13 mouse cellular contexts compared by ENCODE assay signal in the genomic region with DNA sequence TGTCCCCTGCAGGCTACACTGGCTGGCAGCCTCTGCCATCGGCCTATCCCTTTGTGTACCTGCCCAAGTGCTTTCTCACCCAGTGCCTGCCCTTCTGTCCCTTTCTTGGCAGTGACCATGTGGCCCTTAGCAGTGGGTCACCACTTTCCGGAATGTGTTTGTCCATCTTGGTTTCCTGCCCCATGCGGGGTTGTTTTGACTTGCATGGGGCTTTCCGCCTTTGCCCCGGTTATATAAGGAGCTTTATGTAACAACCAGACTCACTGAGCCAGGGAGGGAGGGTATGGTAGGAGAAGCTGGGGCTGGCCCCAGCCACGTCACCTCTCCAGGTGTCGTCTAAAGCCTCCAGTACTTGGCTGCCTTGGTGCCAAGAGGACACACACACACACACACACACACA. TPM values are rescaled to one million over a fixed set of nuclear protein-coding genes. Genes with fewer than 3 reads are reported as not detected.
DNase-seq lines count a peak whose midpoint lies in the region; ATAC-seq and TF ChIP-seq lines count a peak whose summit lies in the region.
"Had no signal": no experiment of that assay in that cellular context is flagged by ENCODE, and none has a peak within 500 bp of the region (broad histone marks: within the 10 kb centered on the region; RNA-seq: fewer than 3 reads in every experiment).

No protein-coding gene starts in this region.

- H3K4me2 ChIP-seq in liver, embryonic 11.5 days = no peak overlapping the region
- H3K4me2 ChIP-seq: hindbrain, embryonic 12.5 days; neural tube, embryonic 12.5 days had no signal

- ATAC-seq in liver, embryonic 11.5 days (replicated peaks; ENCODE audit: low FRiP score) = no peak
- no peak for ATAC-seq in erythroid progenitor cell, adult 5-6 weeks (replicated peaks; ENCODE audit: low FRiP score, poor library complexity, severe bottlenecking)
- ATAC-seq: intestine, embryonic 16.5 days had no signal

- 28% methylated on average over 7 of the region's 7 CpGs for WGBS in liver, adult 2 months
- 84% methylated on average over 7 of the region's 7 CpGs for WGBS in liver, embryonic 11.5 days

- no peak overlapping the region for H3K4me3 ChIP-seq in gastrocnemius, adult 2 months
- no peak overlapping the region for H3K4me3 ChIP-seq in liver, adult 2 months (ENCODE audit: insufficient read depth, low read depth, low read length)
- no peak overlapping the region for H3K4me3 ChIP-seq in liver, embryonic 11.5 days (ENCODE audit: low read depth, low read length)
- H3K4me3 ChIP-seq: hindbrain, embryonic 12.5 days; neural tube, embryonic 12.5 days had no signal

- no peak for TF ChIP-seq CTCF in gastrocnemius, adult 2 months (IDR thresholded peaks at IDR 0.05)
- no peak for TF ChIP-seq CTCF in liver, adult 2 months (IDR thresholded peaks at IDR 0.05; ENCODE audit: low read depth, low read length)

- H3K79me2 ChIP-seq in liver, adult 2 months (ENCODE audit: control insufficient read depth, insufficient read depth, low read length) = no peaks in the 10 kb centered on the region

- peaks cover 42% of the 10 kb centered on the region for H3K4me1 ChIP-seq in liver, adult 2 months (ENCODE audit: control insufficient read depth, insufficient read depth, low read length)
- peaks cover 17% of the 10 kb centered on the region for H3K4me1 ChIP-seq in liver, embryonic 11.5 days (replicated peaks; ENCODE audit: control insufficient read depth, insufficient read depth, low read length)
- H3K4me1 ChIP-seq: hindbrain, embryonic 12.5 days; neural tube, embryonic 12.5 days had no signal

- peak overlapping the region; percentile 54 for H3K27ac ChIP-seq in gastrocnemius, adult 2 months
- peak overlapping the region; percentile 45 for H3K27ac ChIP-seq in liver, adult 2 months (replicated peaks; ENCODE audit: insufficient read depth, low read depth, low read length)
- no peak overlapping the region for H3K27ac ChIP-seq in liver, embryonic 11.5 days (ENCODE audit: low read depth, low read length)
- H3K27ac ChIP-seq: hindbrain, embryonic 12.5 days; macrophage; neural tube, embryonic 12.5 days had no signal

- no peaks in the 10 kb centered on the region for H3K36me3 ChIP-seq in liver, adult 2 months (ENCODE audit: control insufficient read depth, insufficient read depth, low read length)
- H3K36me3 ChIP-seq in liver, embryonic 11.5 days (ENCODE audit: control insufficient read depth, insufficient read depth, low read length) = no peaks in the 10 kb centered on the region
- H3K36me3 ChIP-seq: hindbrain, embryonic 12.5 days; neural tube, embryonic 12.5 days had no signal

- no peak overlapping the region for H3K9ac ChIP-seq in liver, adult 2 months (ENCODE audit: low read depth, low read length)
- H3K9ac ChIP-seq in liver, embryonic 11.5 days (ENCODE audit: low read depth, low read length) = no peak overlapping the region
- H3K9ac ChIP-seq: hindbrain, embryonic 12.5 days; neural tube, embryonic 12.5 days had no signal

- no peaks in the 10 kb centered on the region for H3K27me3 ChIP-seq in liver, adult 2 months (ENCODE audit: control insufficient read depth, insufficient read depth, low read length)
- H3K27me3 ChIP-seq in liver, embryonic 11.5 days (replicated peaks; ENCODE audit: control insufficient read depth, insufficient read depth, low read length) = no peaks in the 10 kb centered on the region; the same call in 1 of the 2 replicates
- H3K27me3 ChIP-seq: hindbrain, embryonic 12.5 days; neural tube, embryonic 12.5 days had no signal

- peak; percentile 13 for DNase-seq in gastrocnemius, adult 2 months
- DNase-seq in gastrocnemius, adult 18-20 months (ENCODE audit: low spot score) = no peak
- peak; percentile 89 for DNase-seq in liver, adult 2 months (ENCODE audit: extremely low read depth, low read depth, low spot score)
- no peak for DNase-seq in liver, embryonic 11.5 days (ENCODE audit: low spot score)
- DNase-seq in urinary bladder, postnatal 10 days (ENCODE audit: low spot score) = peak; percentile 6
- no peak for DNase-seq in urinary bladder, postnatal 36 days (ENCODE audit: low spot score in 2 of 2)
- peak; percentile 86 for DNase-seq in lung, postnatal 36 days
- DNase-seq: cerebellum, adult 9-11 months had no signal

- TF ChIP-seq POLR2A in liver, adult 2 months (IDR thresholded peaks at IDR 0.05; ENCODE audit: extremely low read depth, insufficient read depth, low read length) = no peak

- intact Hi-C loops in gastrocnemius, adult 2 months (cut with DNase I) = no loop called here

- H3K9me3 ChIP-seq in liver, embryonic 11.5 days (ENCODE audit: control insufficient read depth, low read length) = no peaks in the 10 kb centered on the region
- H3K9me3 ChIP-seq: hindbrain, embryonic 12.5 days; neural tube, embryonic 12.5 days had no signal

RNA-seq across cellular contexts. Expression of a gene that starts 48.4 kb away (rescaled TPM):
- total RNA-seq in gastrocnemius, adult 2 months (2021) = 10 to 100 TPM; 13.4 to 58.6 TPM
- 10 to 100 TPM; 23.5 to 27.8 TPM for total RNA-seq in gastrocnemius, adult 18-20 months (2021)
- total RNA-seq in liver, adult 2 months (2014; rRNA removed) = 2.7 and 6.6 TPM in 2 replicates
- polyA plus RNA-seq in liver, adult 2 months (2012; rRNA removed) = 8.0 and 10.5 TPM in 2 replicates
- 10.4 and 11.2 TPM in 2 replicates for polyA plus RNA-seq in liver, embryonic 11.5 days (2014; fragmentation: Nextera tagmentation; extraction: Ambion mirVana)
- 7.6 and 9.2 TPM in 2 replicates for total RNA-seq in erythroid progenitor cell, adult 5-6 weeks (2015; ENCODE audit: low replicate concordance)
- total RNA-seq in erythroid progenitor cell, adult 5-6 weeks (2017; ENCODE audit: low replicate concordance) = 2.2 and 5.9 TPM in 2 replicates

Comparison
In these comparisons a context has a peak if more than half of its experiments do, and no peak if none do; other contexts are left out.
1. DNase-seq: peak in gastrocnemius, adult 2 months (single experiment), liver, adult 2 months (single experiment), urinary bladder, postnatal 10 days (single experiment) and lung, postnatal 36 days (single experiment); none in gastrocnemius, adult 18-20 months (single experiment), liver, embryonic 11.5 days (single experiment) and urinary bladder, postnatal 36 days (0 of 2).